Mouse (Mus musculus): ENCODE measurements at regions not wholly inside any gene's neighbourhood (a gene's known extent, or its start where the extent isn't known, plus 50 kb on each side); places are given as distances from the start of the nearest gene placed in this dataset.

- no peak for DNase-seq
Observed at GRCm38 (mm10) chr19:15052642-15053239, 454.9 kb upstream of the Tle4 start.

DNA sequence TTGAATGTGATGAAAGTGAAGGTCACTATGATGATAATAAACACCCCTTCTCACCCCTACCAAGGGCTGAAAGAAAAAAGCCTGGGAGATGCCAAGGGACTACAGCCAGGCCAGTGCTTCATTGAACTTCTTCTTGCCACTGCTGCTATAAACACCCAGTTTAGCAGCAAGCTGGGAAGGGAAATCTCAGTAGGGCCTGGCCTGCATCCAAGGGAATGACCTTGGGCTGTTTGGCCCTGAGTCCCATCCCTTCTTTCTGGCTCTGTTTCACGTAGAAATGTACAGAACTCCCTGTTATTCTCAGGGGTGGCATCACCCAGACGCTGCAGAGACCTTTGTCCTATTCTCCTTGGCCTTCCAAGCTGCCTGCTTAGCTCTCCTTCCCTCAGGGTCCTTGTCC, 450.0 kb upstream of the Tle4 start:
- peak; percentile 52 for DNase-seq

DNA sequence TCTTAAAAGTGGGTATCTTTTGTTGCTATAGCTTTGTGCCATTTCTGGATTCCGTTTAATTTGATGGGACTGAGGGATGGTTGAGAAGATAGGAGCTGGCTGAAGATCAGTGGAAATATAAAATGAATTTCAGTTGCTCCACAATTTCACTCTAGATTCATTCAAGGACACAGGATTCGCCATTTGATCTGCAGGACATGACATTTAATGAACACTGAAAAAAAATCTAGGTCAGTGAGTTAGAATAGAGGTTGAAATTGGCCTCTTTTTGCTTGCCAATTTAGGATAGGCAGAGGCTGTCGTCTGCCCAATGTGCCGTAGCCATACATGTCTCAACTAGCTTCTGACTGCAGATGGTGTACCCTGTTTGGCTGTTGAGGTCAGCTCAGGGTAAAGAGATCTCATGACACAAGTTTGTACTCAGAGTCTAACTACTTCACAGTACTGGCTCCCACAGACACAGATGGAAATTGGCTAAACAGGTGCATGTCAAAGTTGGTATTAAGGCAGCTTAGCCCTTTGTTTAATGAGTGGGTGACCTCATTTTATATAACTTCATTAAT, 449.5 kb upstream of the Tle4 start:
- peak; percentile 20 for DNase-seq

GRCm38 (mm10) chr19:15035554-15035953, 437.7 kb upstream of the Tle4 start:
- peak; percentile 54 for DNase-seq

DNA sequence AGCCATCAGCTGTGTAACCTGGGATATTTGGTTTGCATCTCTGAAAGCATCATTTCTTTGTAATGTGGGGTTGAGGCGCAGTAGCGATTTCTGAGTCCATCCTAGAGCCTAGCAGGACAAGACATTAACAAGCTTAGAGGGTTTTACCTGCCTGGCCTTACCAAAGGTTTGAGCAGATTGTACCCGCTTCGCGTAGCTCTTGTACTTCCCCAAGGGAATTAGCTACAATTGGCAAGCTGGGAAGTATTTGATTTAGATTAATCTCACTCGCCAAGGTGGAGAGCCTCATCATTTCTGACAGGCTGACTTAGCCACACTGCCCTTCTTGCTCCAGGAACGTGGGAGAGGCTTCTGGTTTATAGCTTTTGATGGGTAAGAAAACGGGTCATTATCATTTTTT, 436.1 kb upstream of the Tle4 start:
- DNase-seq: no peak

GRCm38 (mm10) chr19:15033396-15033795, 435.5 kb upstream of the Tle4 start:
- no peak for DNase-seq

GRCm38 (mm10) chr19:15032297-15032947, 434.6 kb upstream of the Tle4 start:
- DNase-seq: no peak

DNA sequence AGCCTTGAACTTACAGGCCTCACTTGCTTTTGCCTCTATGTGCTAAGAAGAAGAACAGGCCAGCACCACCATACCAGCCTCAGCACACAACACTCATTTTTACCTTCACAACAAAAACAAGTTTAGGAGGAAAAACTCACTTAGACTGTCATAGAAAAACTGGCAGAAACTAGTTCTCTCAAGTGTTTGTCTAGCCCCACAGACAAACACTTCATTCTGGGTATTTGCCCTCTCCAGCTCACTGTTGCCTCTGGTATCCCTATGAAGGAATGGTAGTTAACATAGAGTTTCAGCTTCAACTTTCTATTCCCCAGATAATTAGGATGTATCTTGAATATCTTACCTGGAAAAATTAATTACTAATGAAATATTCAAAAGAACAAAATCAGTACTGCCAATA, 433.6 kb upstream of the Tle4 start:
- no peak for DNase-seq

- DNase-seq: no peak
Observed at GRCm38 (mm10) chr19:15003596-15003995, 405.7 kb upstream of the Tle4 start.

- no peak for DNase-seq
Observed at GRCm38 (mm10) chr19:14993344-14993743, 395.5 kb upstream of the Tle4 start.

- DNase-seq: no peak
Observed at GRCm38 (mm10) chr19:14970161-14970560, 372.3 kb upstream of the Tle4 start.

DNA sequence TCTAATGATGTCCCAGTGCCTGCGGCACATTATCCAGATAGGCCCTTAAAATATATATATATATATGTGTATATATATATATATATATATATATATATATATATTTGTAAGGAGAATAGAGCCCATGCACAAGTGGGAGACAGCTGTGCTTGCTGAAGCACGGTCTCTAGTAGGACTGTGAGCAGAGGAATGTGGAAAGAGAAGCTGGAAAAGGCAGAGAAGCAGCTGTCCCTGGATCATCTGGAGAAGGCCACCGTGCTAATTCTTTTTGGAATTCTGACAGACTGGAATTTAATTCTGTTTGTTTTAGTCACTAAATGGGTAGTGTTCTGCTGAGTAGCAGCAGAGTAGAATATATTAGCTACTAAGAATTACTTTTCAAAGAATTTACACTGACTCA, 370.4 kb upstream of the Tle4 start:
- no peak for DNase-seq

- no peak for DNase-seq
Observed at GRCm38 (mm10) chr19:14957727-14958126, 359.9 kb upstream of the Tle4 start.

DNA sequence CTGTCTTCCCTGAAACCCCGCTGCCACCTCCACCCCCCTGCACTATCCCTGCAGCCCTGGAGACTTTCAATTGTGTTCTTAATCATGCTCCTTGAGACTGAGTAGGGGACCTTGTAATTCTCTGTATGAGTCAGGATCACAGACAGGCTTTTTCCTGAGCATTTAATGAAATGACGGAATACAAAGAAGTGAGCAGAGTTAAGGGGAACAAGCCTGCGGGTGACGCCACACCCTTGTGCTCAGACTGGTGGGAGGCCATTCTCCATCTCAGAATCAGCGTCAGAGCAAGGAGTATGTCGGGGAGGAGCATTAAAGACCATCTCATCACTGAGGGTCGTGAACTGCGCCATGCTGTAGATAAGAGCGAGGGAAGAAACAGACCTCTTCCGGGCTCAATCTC, 359.3 kb upstream of the Tle4 start:
- no peak for DNase-seq

DNA sequence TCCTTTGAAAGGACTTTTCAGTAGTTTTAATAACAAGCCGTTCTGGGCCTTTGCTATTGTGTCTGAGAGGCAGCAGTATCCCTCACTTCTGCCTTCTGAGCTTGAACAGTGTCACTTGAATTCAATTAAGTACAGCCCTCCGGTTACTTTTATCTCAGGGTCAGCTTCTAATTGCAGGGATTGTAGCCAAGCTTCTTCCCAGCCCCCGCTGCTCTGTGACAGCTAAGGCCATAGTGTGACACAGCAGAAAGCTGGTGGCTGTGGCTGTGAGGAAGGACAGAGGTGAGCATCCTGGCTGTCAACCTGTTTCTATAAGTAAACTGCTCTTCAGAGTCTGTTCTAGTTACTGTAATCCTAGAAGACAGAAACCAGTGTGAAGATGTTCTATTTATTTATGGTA, 358.5 kb upstream of the Tle4 start:
- DNase-seq: peak; percentile 7

DNA sequence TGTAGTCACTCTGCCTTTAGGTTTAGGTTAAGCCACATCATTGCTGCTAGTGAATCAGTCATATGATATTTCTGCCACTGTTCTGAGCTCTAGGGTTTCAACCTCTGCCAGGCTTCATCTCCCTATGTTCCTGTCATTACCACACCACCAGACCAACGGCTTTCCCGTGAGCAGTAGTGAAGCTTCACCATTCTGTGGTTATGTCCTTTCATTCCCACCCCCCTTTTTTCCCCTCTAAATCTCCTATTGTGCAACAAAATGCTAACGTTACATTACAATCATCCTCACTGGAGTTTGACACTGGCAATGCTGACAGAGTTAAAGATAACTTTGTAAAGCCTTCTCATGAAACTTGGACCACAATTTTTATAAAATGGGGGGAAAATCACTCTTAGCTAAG, 358.1 kb upstream of the Tle4 start:
- no peak for DNase-seq

DNA sequence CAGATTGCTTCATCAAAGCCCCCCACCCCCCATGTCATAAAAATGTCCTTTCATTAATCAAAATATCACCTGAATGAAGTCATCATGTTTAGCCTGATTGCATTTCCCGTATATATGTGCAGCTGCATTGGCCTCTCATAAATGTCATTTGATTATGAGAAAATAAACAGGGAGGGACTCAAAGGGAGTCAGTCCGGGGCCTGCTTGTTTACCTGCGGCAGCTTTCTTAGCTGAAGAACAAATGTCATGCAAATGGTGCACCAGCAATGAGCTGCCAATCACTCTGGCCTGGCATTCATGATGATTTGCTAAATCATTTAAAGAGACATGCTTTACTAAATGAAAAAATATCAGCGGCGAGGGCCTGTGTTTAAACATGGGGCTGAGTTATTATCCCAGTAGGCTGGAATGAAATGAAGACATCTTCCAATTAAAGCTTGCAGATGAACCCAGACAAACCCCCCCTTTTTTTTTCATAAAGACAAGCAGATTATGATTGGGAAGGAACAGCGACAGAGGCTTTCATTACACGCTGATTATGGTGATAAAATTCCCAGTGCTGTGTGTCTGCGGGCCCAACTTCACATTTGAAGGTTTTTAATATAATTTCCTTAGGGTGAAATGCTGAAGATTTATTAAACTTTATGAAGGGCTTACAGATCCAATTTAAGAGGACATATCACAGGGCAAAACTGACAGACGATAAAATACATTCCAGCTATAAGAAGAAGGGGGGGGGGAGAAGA, 342.5 kb upstream of the Tle4 start:
- DNase-seq: no peak

DNA sequence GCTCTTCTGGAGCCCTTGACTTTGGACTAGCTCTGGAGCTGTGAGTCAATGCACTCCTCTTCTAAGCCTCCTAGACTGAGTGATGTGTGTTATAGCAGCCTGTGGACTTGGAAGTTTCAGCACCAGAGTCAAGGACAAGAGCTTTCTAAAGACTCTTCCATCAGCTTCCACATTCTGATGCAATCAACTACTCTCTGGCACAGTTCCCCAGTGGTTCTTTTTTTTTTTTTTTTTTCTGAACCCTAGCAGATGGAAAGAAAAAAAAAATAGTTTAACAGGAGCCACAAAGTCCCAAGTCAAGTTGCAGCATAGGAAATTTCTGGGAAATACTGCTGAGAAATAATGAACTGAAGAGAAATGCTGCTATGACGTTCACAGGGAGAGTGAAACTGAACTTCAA, 324.4 kb upstream of the Tle4 start:
- DNase-seq: no peak

- DNase-seq: no peak
Observed at GRCm38 (mm10) chr19:14911056-14911850, 313.4 kb upstream of the Tle4 start.

- DNase-seq: no peak
Observed at GRCm38 (mm10) chr19:14894875-14895274, 297.0 kb upstream of the Tle4 start.

- no peak for DNase-seq
Observed at GRCm38 (mm10) chr19:14892390-14892758, 294.5 kb upstream of the Tle4 start.

GRCm38 (mm10) chr19:14891689-14892389, 294.0 kb upstream of the Tle4 start:
- no peak for DNase-seq

All from adrenal gland, adult 2 months (tissue).